Mouse (Mus musculus) splenic B cell, adult 2 months (primary cell): ENCODE results near the gene Chrm1.

Experiments
- DNase-seq: peaks from one replicate; pipeline ENCODE4 v3.0.0-alpha.2; 2011; ENCODE audit warnings: low read depth, low spot score
- H3K27me3 ChIP-seq: 2 replicates; pipeline ENCODE4 v1.6.1; 2012; ENCODE audit warnings: mild to moderate bottlenecking, low read length, moderate library complexity, mixed read lengths; ENCODE audit not compliant: control insufficient read depth, poor library complexity, insufficient read depth, severe bottlenecking
- H3K36me3 ChIP-seq: 2 replicates; pipeline ENCODE4 v1.6.1; 2012; ENCODE audit warnings: mild to moderate bottlenecking, low read length, moderate library complexity, mixed read lengths; ENCODE audit not compliant: control insufficient read depth, poor library complexity, insufficient read depth, severe bottlenecking

The Chrm1 gene

DNA sequence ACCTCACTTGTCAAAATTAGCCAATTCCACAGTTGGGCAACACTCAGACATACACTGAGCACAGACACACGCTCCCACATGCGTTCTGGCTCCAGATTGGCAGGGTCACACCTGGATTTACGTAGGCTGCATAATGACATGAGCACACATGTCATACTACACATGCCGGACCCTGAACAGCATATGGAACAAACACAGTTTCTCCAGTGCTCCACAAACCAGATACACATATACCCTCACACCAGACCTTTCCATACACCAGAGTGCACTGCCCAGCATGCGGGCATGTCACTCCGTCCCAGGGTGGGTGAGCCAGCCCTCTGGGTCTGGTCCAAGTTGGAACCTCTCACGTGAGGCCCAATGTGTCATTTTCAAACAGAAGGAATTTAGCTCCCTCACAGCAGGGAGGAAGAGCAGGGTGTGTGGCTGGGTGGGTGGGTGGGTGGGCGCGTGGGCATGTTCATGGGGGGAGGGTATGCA is at the start of gene Chrm1:
Chrm1 (plus strand) TSS at position 430 of the 480 bp plus-strand sequence.
- Histone ChIP-seq H3K27me3 (no peaks in the 10 kb centered on the region), H3K36me3 (no peaks in the 10 kb centered on the region)
- DNase-seq: no peak

DNA sequence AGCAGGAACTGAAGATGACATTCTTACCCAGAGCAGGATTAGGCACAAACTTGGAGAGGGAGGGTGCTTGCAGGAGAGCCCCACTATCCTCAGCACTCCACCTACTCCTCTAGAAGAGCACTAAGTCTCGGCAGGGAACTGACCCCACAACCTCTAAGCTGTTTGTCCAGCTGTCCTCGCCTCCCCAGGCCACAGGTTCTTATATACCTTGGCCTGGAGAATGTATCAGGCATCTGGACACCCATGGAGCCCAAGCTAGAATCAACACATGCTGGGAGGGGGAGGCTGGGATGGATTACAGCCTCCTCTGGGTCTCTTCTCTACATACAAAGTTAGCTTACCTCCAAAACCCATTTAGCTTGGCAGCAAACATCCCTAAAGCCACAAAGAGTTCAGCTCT is 49.2 kb upstream of the Chrm1 start:
- no peak for DNase-seq
- Histone ChIP-seq H3K27me3 (no peaks in the 10 kb centered on the region), H3K36me3 (no peaks in the 10 kb centered on the region)

DNA sequence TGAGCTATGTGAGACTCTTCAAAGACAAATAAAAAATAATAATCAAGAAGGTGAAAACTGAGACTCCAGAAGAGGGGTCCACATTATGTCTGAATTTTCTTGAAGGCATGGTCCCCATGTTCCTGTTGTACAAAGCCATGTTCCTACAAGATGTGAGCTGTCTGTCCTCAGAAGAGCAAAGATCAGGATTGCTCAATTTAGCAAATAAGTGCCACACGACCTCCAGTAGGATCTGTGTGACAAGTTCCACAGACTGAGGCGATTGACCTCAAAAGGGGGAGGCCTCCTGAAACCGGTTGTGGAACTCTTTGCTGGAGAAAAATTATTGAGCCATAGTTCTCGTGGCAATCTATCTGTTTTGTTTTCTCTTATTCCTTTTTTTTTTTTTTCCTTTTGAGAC is 47.3 kb upstream of the Chrm1 start:
- Histone ChIP-seq H3K27me3 (no peaks in the 10 kb centered on the region), H3K36me3 (no peaks in the 10 kb centered on the region)
- DNase-seq: no peak

DNA sequence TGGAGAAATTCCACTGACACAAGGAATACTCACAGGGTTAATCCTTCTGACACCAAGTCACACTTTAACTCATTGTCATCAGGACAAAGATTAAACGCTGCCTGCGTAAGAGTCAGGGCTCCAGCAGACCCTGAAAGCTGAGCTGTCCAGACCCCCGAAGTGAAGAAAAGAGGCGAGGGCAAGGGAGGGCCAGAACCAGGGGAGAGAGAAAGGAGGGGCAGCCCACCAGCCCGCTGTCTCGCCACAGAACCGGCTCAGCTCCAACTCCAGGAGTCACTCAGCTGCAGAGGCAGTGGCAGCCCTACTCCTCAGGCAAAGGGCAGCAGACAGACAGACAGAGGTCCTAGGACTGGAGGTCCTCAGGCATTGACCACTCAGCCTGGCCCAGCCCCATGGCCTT is 45.7 kb upstream of the Chrm1 start, which contains the start of gene Slc22a6:
Slc22a6 (plus strand) TSS at position 136 of the 400 bp plus-strand sequence.
- H3K36me3 ChIP-seq: no peaks in the 10 kb centered on the region
- DNase-seq: no peak

DNA sequence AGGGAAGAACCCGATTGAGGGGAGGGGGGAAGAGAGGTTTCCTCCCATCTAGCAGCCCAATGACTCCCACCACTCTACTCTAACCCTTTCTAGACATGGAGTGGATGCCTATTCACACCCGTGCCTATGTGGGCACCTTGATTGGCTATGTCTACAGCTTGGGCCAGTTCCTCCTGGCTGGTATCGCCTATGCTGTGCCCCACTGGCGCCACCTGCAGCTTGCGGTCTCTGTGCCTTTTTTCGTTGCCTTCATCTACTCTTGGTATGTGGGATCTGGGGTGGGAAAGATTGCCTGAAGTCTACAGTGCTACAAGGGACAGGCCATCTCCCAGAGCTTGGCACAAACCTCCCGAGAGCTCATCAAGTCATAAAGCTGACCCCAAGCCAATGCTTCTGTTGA is 42.5 kb upstream of the Chrm1 start:
- no peaks in the 10 kb centered on the region for H3K36me3 ChIP-seq
- no peaks in the 10 kb centered on the region for H3K27me3 ChIP-seq
- DNase-seq: no peak

More for the DNA sequence above, 45.7 kb upstream of the Chrm1 start, which contains the start of gene Slc22a6:
- H3K27me3 ChIP-seq: no peaks in the 10 kb centered on the region

DNA sequence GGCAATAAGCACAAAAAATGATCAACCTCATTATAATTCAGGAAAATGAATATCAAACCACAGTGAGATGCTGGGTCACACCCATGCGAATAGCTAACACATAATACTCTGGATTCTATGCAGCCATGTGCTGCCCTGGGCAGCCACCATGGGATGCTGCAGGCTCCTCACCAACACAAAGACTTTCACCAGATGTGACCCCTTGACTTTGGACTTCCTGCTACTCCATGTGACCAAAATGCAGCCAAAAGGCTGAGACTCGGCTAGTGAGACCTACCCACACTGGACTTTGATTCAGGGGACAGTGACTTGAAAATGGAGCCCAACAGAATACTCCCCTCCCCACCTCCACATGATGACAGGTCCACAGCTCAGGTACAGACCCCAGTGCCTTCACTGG is 33.3 kb upstream of the Chrm1 start:
- Histone ChIP-seq H3K36me3 (no peaks in the 10 kb centered on the region), H3K27me3 (no peaks in the 10 kb centered on the region)
- no peak for DNase-seq

DNA sequence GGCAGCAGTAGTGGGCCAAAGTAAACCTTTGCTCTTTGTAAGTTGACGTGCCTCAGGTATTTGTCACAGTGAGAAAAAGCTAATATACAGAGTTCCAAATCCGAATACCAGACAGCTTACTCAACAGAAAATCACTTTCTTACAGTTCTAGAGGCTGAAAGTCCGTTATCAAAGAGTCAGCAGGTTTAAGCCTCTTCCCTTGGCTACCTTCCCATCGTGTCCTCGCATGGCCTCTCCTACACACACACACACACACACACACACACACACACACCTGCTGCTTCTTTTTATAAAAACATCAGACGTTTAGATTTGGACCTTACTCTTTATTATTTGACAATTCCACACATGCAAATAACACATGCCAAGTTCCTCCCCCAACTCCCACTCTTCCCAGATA is 32.8 kb upstream of the Chrm1 start:
- Histone ChIP-seq H3K27me3 (no peaks in the 10 kb centered on the region), H3K36me3 (no peaks in the 10 kb centered on the region)
- no peak for DNase-seq

DNA sequence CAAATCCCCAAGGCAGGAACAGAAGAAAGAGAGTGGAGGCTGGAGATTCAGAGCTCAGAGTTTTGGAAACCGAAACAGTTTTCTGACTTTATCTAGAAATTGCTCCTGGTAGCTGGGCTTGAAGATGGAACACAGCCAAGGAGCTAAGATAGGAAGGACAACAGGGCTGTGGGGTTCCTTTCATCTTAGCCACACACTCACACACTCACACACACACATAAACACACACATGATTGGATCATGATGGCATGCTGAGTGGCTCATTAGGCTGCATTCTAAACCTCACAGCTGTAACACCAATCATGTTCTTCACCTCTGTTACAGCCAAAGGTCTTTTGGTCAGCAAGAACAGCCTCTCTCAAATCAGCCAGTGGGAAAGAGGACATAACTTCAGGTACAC is 31.6 kb upstream of the Chrm1 start:
- no peak for DNase-seq
- no peaks in the 10 kb centered on the region for H3K36me3 ChIP-seq
- H3K27me3 ChIP-seq: no peaks in the 10 kb centered on the region

DNA sequence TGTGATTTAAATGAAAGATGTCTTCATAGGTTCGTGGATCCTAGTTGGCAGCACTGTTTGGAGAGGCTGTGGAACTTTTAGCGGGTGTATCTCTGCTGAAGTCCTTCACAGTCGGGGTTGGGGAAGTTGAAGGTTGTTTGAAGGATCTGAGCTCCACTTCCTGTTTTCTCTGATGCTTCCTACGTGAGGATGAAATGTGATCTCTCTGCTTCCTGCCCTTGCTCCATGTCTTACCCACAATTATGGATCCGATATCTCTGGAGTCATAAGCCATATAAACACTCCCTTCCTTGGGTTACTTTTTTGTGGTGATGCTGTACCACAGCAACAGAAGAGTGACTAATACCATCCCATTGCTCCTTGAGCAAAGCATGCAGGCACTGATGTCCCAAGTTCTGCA is 21.5 kb upstream of the Chrm1 start:
- no peaks in the 10 kb centered on the region; the same call in 1 of the 2 replicates for H3K27me3 ChIP-seq
- H3K36me3 ChIP-seq: no peaks in the 10 kb centered on the region
- DNase-seq: no peak

DNA sequence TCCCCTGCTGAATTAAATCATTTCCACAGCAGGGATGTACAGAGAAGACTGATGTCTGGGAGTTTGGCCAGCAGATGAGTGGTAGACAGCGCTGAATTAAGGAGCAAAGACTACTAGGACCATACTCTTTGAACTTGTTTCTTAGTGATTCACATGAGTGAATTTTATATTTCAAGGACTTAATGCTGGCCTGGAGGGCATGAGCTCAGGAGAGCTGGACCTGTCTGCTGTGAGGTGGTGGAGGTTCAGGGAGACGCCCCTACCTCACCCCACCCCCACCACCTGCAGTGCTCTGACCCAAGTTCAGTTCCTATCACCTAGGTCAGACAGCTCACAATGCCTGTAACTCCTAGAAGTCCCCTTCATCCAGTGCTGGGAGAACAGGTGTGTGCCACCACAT is 17.2 kb upstream of the Chrm1 start:
- DNase-seq: no peak
- H3K27me3 ChIP-seq: no peaks in the 10 kb centered on the region; the same call in 1 of the 2 replicates
- H3K36me3 ChIP-seq: no peaks in the 10 kb centered on the region

DNA sequence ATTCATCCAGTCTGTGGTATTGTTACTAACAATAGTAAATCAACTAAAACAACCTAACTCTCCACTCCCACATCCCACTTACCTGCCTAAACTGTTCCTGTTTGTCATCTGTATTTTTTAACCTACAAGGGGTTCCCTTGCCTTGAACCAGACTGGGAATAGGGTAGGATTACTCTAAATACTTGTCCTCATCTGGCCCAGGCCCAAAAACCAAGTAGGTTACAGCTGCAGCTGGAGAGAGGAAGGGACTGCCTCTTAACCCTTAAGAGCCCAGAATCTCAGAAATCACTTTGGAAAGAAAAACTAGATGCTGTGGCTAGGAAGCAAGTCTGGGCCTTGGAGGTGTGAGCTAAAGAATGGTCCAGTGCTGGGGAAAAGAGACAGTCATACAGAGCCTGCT is 7.8 kb upstream of the Chrm1 start:
- H3K36me3 ChIP-seq: no peaks in the 10 kb centered on the region
- no peak for DNase-seq
- H3K27me3 ChIP-seq: no peaks in the 10 kb centered on the region

DNA sequence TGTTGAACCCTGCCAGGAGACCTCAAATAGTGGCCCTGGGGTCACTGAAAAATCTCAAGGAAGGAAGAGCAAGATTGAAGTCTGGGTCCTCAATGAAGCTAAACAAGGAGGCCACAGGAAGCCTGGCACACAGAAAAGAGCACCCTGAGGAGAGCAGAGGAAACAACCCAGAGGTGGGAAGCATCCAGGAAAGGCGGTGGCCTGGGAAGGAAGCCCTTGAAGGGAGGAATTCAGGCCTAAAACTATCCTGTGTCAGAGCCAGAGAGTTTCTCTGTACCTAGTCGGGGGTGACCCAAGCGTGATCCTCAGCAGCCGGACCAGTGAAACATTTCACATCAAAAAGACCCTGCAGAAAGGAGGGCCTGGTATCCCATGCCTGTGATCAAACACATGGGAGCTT is 7.2 kb upstream of the Chrm1 start:
- H3K27me3 ChIP-seq: no peaks in the 10 kb centered on the region
- no peaks in the 10 kb centered on the region for H3K36me3 ChIP-seq
- no peak for DNase-seq

DNA sequence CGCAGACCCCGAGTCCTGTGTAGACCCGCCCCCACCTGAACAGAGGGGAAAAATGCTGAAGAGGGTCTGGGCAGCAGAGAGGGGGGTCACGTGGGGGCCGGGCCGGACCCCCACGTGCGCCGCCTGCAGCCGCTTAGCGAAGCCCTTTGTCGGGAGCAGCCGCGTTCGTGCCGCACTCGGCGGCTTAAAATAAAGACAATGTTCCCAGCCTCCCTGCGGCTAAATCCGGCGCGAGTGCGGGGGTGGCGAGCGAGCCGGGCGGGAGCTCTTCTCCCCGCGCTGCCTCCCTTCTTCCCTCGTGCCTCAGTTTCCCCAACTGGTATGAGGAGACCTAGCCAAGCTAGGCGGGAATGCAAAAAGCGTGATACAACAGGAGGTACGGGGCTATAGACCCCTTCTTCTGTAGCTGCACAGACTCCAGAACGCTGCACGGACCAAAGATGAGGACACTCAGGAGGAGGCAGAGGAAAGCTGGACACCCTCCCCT is 1.7 kb upstream of the Chrm1 start:
- Histone ChIP-seq H3K36me3 (no peaks in the 10 kb centered on the region), H3K27me3 (no peaks in the 10 kb centered on the region)
- no peak for DNase-seq

DNA sequence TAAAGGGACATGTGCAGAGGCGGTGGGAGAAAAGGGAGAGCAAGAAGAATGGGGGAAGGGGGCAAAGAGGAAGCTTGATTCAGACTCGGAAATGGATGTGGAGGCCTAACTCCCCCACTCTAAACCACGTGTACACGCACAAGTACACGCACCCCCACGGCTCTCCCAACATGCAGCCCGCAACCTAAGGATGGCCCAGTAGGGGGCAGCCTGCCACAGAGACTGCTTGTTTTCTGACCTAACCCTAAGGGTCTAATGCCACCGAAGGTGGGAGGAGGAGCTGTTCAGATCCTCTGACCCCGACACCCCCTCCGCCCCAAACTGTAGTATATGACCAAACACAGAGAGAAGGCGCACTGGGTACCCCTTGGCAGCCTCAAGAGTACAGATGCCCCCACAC is 1.3 kb upstream of the Chrm1 start:
- peak; percentile 54 for DNase-seq
- H3K27me3 ChIP-seq: no peaks in the 10 kb centered on the region
- H3K36me3 ChIP-seq: no peaks in the 10 kb centered on the region

DNA sequence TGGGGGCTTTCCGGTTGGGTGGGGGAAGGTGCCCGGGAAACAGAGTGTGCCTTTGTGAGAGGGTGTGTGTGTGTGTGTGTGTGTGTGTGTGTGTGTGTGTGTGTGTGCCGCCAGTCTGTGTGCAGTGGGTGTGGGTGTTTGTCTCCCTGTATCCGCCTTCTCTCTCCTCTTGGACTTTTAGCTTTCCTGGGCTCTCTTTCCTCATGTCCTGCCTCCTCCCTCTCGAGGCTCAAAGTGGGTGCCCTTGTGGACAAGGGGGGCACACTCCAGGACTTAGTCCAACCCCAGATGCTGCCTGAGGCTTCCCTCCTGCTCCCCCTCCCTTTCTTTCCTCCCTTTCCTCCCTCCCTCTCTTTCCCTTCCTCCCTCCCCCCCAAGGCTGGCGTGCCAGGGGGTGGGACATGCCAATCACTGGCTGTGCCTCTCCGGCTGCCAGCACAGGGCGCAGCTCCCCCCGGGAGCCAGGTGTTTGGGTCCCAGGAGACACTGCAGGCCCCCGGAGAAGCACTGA is 377 bp downstream of the Chrm1 start:
- Histone ChIP-seq H3K27me3 (no peaks in the 10 kb centered on the region), H3K36me3 (no peaks in the 10 kb centered on the region)
- no peak for DNase-seq

DNA sequence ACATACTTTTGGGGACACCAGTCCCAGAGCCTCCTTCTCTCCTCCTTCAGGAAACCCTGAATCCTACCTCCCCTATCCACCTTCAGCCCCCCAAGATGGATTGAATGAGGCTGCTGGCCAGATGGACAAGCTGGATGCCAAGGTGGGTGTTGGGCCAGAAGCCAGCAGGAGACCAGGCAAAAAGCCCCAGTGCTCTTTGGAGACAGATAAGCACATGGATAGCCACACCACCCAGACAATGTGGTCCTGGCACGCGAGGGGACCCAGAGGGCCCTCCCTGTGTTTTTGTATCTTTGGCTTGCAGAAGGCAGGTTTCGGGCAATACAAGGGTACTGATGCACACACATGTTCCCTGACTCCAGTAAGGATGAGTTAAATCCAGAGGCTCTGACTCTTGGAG is 1.3 kb downstream of the Chrm1 start:
- Histone ChIP-seq H3K27me3 (no peaks in the 10 kb centered on the region), H3K36me3 (no peaks in the 10 kb centered on the region)
- DNase-seq: no peak
